8 mouse cellular contexts compared by ENCODE assay signal in the genomic region with DNA sequence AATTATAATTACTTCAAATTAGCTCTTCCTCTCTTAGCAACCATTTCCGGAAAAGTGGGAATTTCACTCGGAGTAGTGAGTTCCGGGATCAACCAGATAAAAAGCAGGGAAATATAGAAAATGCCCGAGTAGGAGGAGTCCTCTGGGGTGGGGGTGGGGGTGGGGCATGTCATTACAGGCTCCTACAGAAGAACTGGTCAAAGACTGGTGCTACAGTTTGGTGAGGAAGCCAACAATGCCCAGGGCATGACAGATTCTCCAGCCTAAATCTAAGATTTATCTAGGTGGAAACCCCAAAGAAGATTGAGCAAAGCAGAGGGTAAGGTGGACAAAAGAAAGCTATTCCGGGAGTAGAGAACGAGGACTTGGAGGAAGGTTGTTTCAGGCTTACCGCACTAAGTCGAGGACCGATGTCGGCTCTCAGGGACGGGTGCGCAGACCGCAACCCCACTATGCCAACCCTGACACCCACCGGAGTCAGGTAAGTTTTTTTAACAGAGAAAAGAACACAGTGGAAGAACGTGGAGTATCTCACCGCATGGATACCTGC. TPM values are rescaled to one million over a fixed set of nuclear protein-coding genes. Genes with fewer than 3 reads are reported as not detected.
DNase-seq lines count a peak whose midpoint lies in the region; ATAC-seq and TF ChIP-seq lines count a peak whose summit lies in the region.

No protein-coding gene starts in this region.

- peak; percentile 53; the same call in 1 of the 2 replicates for ATAC-seq in kidney, postnatal 0 days (replicated peaks; ENCODE audit: low FRiP score, low read depth)
- ATAC-seq in hindbrain, postnatal 0 days: peak; percentile 22; the same call in 1 of the 2 replicates
- ATAC-seq in midbrain, embryonic 15.5 days (replicated peaks): peak; percentile 67

- TF ChIP-seq CTCF in kidney, postnatal 0 days (IDR thresholded peaks at IDR 0.05; ENCODE audit: low read depth): no peak
- no peak; the same call in 1 of the 2 replicates for TF ChIP-seq CTCF in hindbrain, postnatal 0 days (IDR thresholded peaks at IDR 0.05; ENCODE audit: low read depth)

- H3K27ac ChIP-seq in kidney, postnatal 0 days: peak overlapping the region; percentile 88
- peak overlapping the region; percentile 32 for H3K27ac ChIP-seq in brown adipose tissue, adult 24 weeks (replicated peaks; ENCODE audit: low read depth, low read length)
- H3K27ac ChIP-seq in hindbrain, postnatal 0 days: peak overlapping the region; percentile 87
- peak overlapping the region; percentile 87 for H3K27ac ChIP-seq in midbrain, embryonic 15.5 days

- intact Hi-C loops in left cerebral cortex, postnatal 10 days (cut with DNase I): no loop called here

- DNase-seq in kidney, postnatal 0 days (ENCODE audit: low spot score): no peak
- DNase-seq in kidney, adult 8-10 months: no peak
- DNase-seq in hindbrain, postnatal 0 days (ENCODE audit: low spot score): peak; percentile 28
- no peak for DNase-seq in left cerebral cortex, postnatal 10 days (ENCODE audit: extremely low spot score in 1 of 2, low spot score in 2 of 2)
- DNase-seq in testis, postnatal 10 days (ENCODE audit: low spot score): no peak
- DNase-seq in layer of hippocampus, postnatal 10 days (ENCODE audit: low spot score in 2 of 2): no peak

- H3K4me3 ChIP-seq in kidney, postnatal 0 days (replicated peaks; ENCODE audit: low read depth, low read length): peak overlapping the region; percentile 69
- H3K4me3 ChIP-seq in brown adipose tissue, adult 24 weeks (ENCODE audit: insufficient read depth, low read depth, low read length): peak overlapping the region; percentile 79
- peak overlapping the region; percentile 78 for H3K4me3 ChIP-seq in hindbrain, postnatal 0 days (ENCODE audit: low read length)
- peak overlapping the region; percentile 80 for H3K4me3 ChIP-seq in midbrain, embryonic 15.5 days

- WGBS in kidney, postnatal 0 days: under 1% methylated on average over 16 of the region's 16 CpGs
- WGBS in hindbrain, postnatal 0 days: under 1% methylated on average over 16 of the region's 16 CpGs
- 1% methylated on average over 16 of the region's 16 CpGs for WGBS in midbrain, embryonic 15.5 days

- H3K4me1 ChIP-seq in kidney, postnatal 0 days (replicated peaks; ENCODE audit: insufficient read depth, low read length): peaks cover 15% of the 10 kb centered on the region; the same call in 1 of the 2 replicates
- H3K4me1 ChIP-seq in brown adipose tissue, adult 24 weeks (ENCODE audit: control insufficient read depth, insufficient read depth, insufficient read length, low read length): no peaks in the 10 kb centered on the region
- H3K4me1 ChIP-seq in hindbrain, postnatal 0 days (ENCODE audit: insufficient read depth, low read length): peaks cover 7% of the 10 kb centered on the region
- H3K4me1 ChIP-seq in midbrain, embryonic 15.5 days: peaks cover 50% of the 10 kb centered on the region

- H3K9me3 ChIP-seq in kidney, postnatal 0 days (replicated peaks; ENCODE audit: low read length): no peaks in the 10 kb centered on the region
- no peaks in the 10 kb centered on the region for H3K9me3 ChIP-seq in hindbrain, postnatal 0 days (ENCODE audit: low read length)
- H3K9me3 ChIP-seq in midbrain, embryonic 15.5 days: no peaks in the 10 kb centered on the region

- H3K9ac ChIP-seq in kidney, postnatal 0 days (ENCODE audit: low read depth, low read length): peak overlapping the region; percentile 69
- peak overlapping the region; percentile 70 for H3K9ac ChIP-seq in hindbrain, postnatal 0 days (replicated peaks; ENCODE audit: low read length)
- peak overlapping the region; percentile 70 for H3K9ac ChIP-seq in midbrain, embryonic 15.5 days

- H3K36me3 ChIP-seq in kidney, postnatal 0 days (ENCODE audit: insufficient read depth, low read length): peaks cover 9% of the 10 kb centered on the region; the same call in 1 of the 2 replicates
- no peaks in the 10 kb centered on the region for H3K36me3 ChIP-seq in hindbrain, postnatal 0 days (ENCODE audit: insufficient read depth, low read length)
- H3K36me3 ChIP-seq in midbrain, embryonic 15.5 days (replicated peaks): peaks cover 7% of the 10 kb centered on the region; the same call in 1 of the 2 replicates

- H3K4me2 ChIP-seq in kidney, postnatal 0 days (ENCODE audit: low read length): peak overlapping the region; percentile 63
- H3K4me2 ChIP-seq in hindbrain, postnatal 0 days (ENCODE audit: low read depth, low read length): peak overlapping the region; percentile 86
- peak overlapping the region; percentile 80 for H3K4me2 ChIP-seq in midbrain, embryonic 15.5 days

- no peaks in the 10 kb centered on the region for H3K27me3 ChIP-seq in kidney, postnatal 0 days (ENCODE audit: insufficient read depth, low read length)
- no peaks in the 10 kb centered on the region for H3K27me3 ChIP-seq in hindbrain, postnatal 0 days (ENCODE audit: insufficient read depth, low read length)
- no peaks in the 10 kb centered on the region for H3K27me3 ChIP-seq in midbrain, embryonic 15.5 days (replicated peaks)

RNA-seq across cellular contexts. Expression of a gene that starts 0.3 kb away (rescaled TPM):
- polyA plus RNA-seq in kidney, postnatal 0 days (2015; fragmentation: Nextera tagmentation; extraction: Ambion mirVana): 39.2 and 40.8 TPM in 2 replicates
- polyA plus RNA-seq in brown adipose tissue, adult 24 weeks (2012; ENCODE audit: insufficient read depth, insufficient read length, missing spikeins): 7.7 and 13.3 TPM in 2 replicates
- 85.3 and 85.6 TPM in 2 replicates for total RNA-seq in hindbrain, postnatal 0 days (2014; rRNA removed)
- polyA plus RNA-seq in hindbrain, postnatal 0 days (2015; fragmentation: Nextera tagmentation; extraction: Ambion mirVana): 39.7 and 40.9 TPM in 2 replicates
- polyA plus RNA-seq in midbrain, embryonic 15.5 days (2015; fragmentation: Nextera tagmentation; extraction: Ambion mirVana): 98.0 and 98.6 TPM in 2 replicates
- total RNA-seq in left cerebral cortex, postnatal 10 days (2021): 10 to 100 TPM; 68.0 to 68.9 TPM
- total RNA-seq in layer of hippocampus, postnatal 10 days (2021): 10 to 100 TPM; 68.7 to 71.1 TPM

RNA-seq across cellular contexts. Expression of a gene that starts 18.1 kb away (rescaled TPM):
- 24.4 and 27.3 TPM in 2 replicates for polyA plus RNA-seq in kidney, postnatal 0 days (2015; fragmentation: Nextera tagmentation; extraction: Ambion mirVana)
- 12.6 and 14.8 TPM in 2 replicates for polyA plus RNA-seq in brown adipose tissue, adult 24 weeks (2012; ENCODE audit: insufficient read depth, insufficient read length, missing spikeins)
- 6.9 and 9.8 TPM in 2 replicates for total RNA-seq in hindbrain, postnatal 0 days (2014; rRNA removed)
- polyA plus RNA-seq in hindbrain, postnatal 0 days (2015; fragmentation: Nextera tagmentation; extraction: Ambion mirVana): 11.9 and 19.8 TPM in 2 replicates
- 17.0 and 19.5 TPM in 2 replicates for polyA plus RNA-seq in midbrain, embryonic 15.5 days (2015; fragmentation: Nextera tagmentation; extraction: Ambion mirVana)
- 10 to 100 TPM; 16.0 to 16.2 TPM for total RNA-seq in left cerebral cortex, postnatal 10 days (2021)
- 10 to 100 TPM; 20.7 to 22.3 TPM for total RNA-seq in layer of hippocampus, postnatal 10 days (2021)

RNA-seq across cellular contexts. Expression of a gene that starts 18.1 kb away (rescaled TPM):
- polyA plus RNA-seq in kidney, postnatal 0 days (2015; fragmentation: Nextera tagmentation; extraction: Ambion mirVana): 43.8 and 48.8 TPM in 2 replicates
- polyA plus RNA-seq in brown adipose tissue, adult 24 weeks (2012; ENCODE audit: insufficient read depth, insufficient read length, missing spikeins): 6.9 and 15.0 TPM in 2 replicates
- 40.1 and 45.6 TPM in 2 replicates for total RNA-seq in hindbrain, postnatal 0 days (2014; rRNA removed)
- polyA plus RNA-seq in hindbrain, postnatal 0 days (2015; fragmentation: Nextera tagmentation; extraction: Ambion mirVana): 37.5 TPM in 2 replicates
- polyA plus RNA-seq in midbrain, embryonic 15.5 days (2015; fragmentation: Nextera tagmentation; extraction: Ambion mirVana): 69.3 and 72.8 TPM in 2 replicates
- 10 to 100 TPM; 52.7 to 57.0 TPM for total RNA-seq in left cerebral cortex, postnatal 10 days (2021)
- 10 to 100 TPM; 41.2 to 49.4 TPM for total RNA-seq in layer of hippocampus, postnatal 10 days (2021)

RNA-seq across cellular contexts. Expression of a gene that starts 37.1 kb away (rescaled TPM):
- polyA plus RNA-seq in kidney, postnatal 0 days (2015; fragmentation: Nextera tagmentation; extraction: Ambion mirVana): 44.9 and 47.2 TPM in 2 replicates
- 4.7 and 5.8 TPM in 2 replicates for polyA plus RNA-seq in brown adipose tissue, adult 24 weeks (2012; ENCODE audit: insufficient read depth, insufficient read length, missing spikeins)
- 59.2 and 69.4 TPM in 2 replicates for total RNA-seq in hindbrain, postnatal 0 days (2014; rRNA removed)
- polyA plus RNA-seq in hindbrain, postnatal 0 days (2015; fragmentation: Nextera tagmentation; extraction: Ambion mirVana): 81.8 and 84.8 TPM in 2 replicates
- 180 and 188 TPM in 2 replicates for polyA plus RNA-seq in midbrain, embryonic 15.5 days (2015; fragmentation: Nextera tagmentation; extraction: Ambion mirVana)
- total RNA-seq in left cerebral cortex, postnatal 10 days (2021): 10 to 100 TPM; 12.4 to 14.2 TPM
- total RNA-seq in layer of hippocampus, postnatal 10 days (2021): 10 to 100 TPM; 16.6 to 16.8 TPM

RNA-seq across cellular contexts. Expression of a gene that starts 45.8 kb away (rescaled TPM):
- 72.9 and 82.1 TPM in 2 replicates for polyA plus RNA-seq in kidney, postnatal 0 days (2015; fragmentation: Nextera tagmentation; extraction: Ambion mirVana)
- polyA plus RNA-seq in brown adipose tissue, adult 24 weeks (2012; ENCODE audit: insufficient read depth, insufficient read length, missing spikeins): 64.9 and 78.0 TPM in 2 replicates
- total RNA-seq in hindbrain, postnatal 0 days (2014; rRNA removed): 21.2 and 32.0 TPM in 2 replicates
- 48.4 and 51.1 TPM in 2 replicates for polyA plus RNA-seq in hindbrain, postnatal 0 days (2015; fragmentation: Nextera tagmentation; extraction: Ambion mirVana)
- polyA plus RNA-seq in midbrain, embryonic 15.5 days (2015; fragmentation: Nextera tagmentation; extraction: Ambion mirVana): 43.9 and 44.1 TPM in 2 replicates
- 10 to 100 TPM; 37.4 to 38.6 TPM for total RNA-seq in left cerebral cortex, postnatal 10 days (2021)
- 10 to 100 TPM; 39.4 to 47.5 TPM for total RNA-seq in layer of hippocampus, postnatal 10 days (2021)

Comparison
In these comparisons a context has a peak if more than half of its experiments do, and no peak if none do; other contexts are left out.
1. H3K27ac ChIP-seq: peak in every context shown above with its lines; median percentile 88 in kidney, postnatal 0 days; 87 in hindbrain, postnatal 0 days; 87 in midbrain, embryonic 15.5 days; 32 in brown adipose tissue, adult 24 weeks.